Mouse (Mus musculus) naive thymus-derived CD4-positive, alpha-beta T cell, adult 2 months (primary cell): ENCODE results near the gene Cpsf7.

Source experiments
- DNase-seq: peaks from one replicate; pipeline ENCODE4 v3.0.0-alpha.2; 2011; ENCODE audit warnings: low read depth

Gene Cpsf7

GRCm38 (mm10) chr19:10560108-10560507, 35.0 kb downstream of the Cpsf7 start:
- no peak for DNase-seq

GRCm38 (mm10) chr19:10561558-10562314, 36.7 kb downstream of the Cpsf7 start:
- DNase-seq, result no peak

- DNase-seq, result no peak
Measured at GRCm38 (mm10) chr19:10562351-10562750, 37.3 kb downstream of the Cpsf7 start.

- DNase-seq, result no peak
Measured at GRCm38 (mm10) chr19:10564278-10564677, 39.2 kb downstream of the Cpsf7 start.

- no peak for DNase-seq
Measured at GRCm38 (mm10) chr19:10565217-10565616, 40.2 kb downstream of the Cpsf7 start.

- DNase-seq, result no peak
Measured at GRCm38 (mm10) chr19:10569627-10570026, 44.6 kb downstream of the Cpsf7 start.

- peak; percentile 97 for DNase-seq
Measured at GRCm38 (mm10) chr19:10576690-10577561, 51.9 kb downstream of the Cpsf7 start, which contains the start of the genes Cyb561a3 and Tmem138. Cyb561a3 (plus strand) TSS chr19:10577172. Tmem138 (minus strand) TSS chr19:10577362.

GRCm38 (mm10) chr19:10580102-10580501, 55.0 kb downstream of the Cpsf7 start:
- no peak for DNase-seq

GRCm38 (mm10) chr19:10580761-10581160, 55.7 kb downstream of the Cpsf7 start:
- no peak for DNase-seq

- no peak for DNase-seq
Measured at GRCm38 (mm10) chr19:10581984-10582383, 56.9 kb downstream of the Cpsf7 start.

- DNase-seq, result no peak
Measured at GRCm38 (mm10) chr19:10583550-10584146, 58.6 kb downstream of the Cpsf7 start.

GRCm38 (mm10) chr19:10585112-10585511, 60.0 kb downstream of the Cpsf7 start:
- DNase-seq, result no peak

- no peak for DNase-seq
Measured at GRCm38 (mm10) chr19:10587231-10587630, 62.2 kb downstream of the Cpsf7 start.

- no peak for DNase-seq
Measured at GRCm38 (mm10) chr19:10589127-10589857, 64.2 kb downstream of the Cpsf7 start.

- DNase-seq, result no peak
Measured at GRCm38 (mm10) chr19:10590301-10590700, 65.2 kb downstream of the Cpsf7 start.

GRCm38 (mm10) chr19:10591659-10592377, 66.8 kb downstream of the Cpsf7 start:
- DNase-seq, result no peak
